ENCODE assay signal across 7 mouse cellular contexts in the genomic region with DNA sequence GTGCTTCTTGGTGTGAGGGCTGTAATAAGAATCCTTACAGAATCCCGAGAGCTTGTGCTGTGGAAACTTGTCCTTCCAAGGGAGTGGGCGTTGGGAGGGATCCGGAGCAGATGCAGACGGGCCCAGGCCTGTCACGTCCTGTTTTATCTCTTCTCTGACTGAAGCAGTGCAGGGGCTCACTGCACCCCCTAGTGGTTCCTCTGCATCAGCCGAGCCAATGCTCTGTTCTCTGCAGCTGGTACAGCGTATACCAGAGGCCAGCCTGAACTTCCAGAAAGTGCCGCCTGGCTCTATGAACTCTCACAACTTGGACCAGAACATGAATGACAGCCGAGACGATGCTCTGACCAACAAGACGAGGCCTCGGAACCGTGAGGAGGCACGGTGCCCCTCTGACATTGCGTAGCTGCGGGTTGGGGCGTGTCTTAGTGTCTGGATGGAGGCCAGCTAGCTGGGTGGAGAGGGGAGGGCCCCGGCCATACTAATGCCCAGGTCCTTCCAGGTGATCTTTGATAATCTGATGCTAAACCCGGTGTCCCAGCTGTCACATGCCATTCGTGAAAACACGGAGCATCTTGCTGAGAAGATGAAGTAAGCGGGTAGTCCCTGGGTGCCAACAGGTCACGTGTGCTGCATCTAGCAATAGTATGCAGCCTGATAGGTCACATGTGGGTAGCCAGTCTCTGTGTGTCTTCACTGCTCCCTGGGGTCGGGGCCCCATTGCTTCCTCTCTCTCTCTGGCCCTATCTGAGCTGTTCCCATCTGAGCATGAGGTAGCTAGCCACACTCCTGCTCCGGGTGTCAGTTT. TPM values are rescaled to one million over a fixed set of nuclear protein-coding genes. Genes with fewer than 3 reads are reported as not detected.
DNase-seq lines count a peak whose midpoint lies in the region; ATAC-seq lines count a peak whose summit lies in the region.

No protein-coding gene starts in this region.

- 0 out of 2 replicates have a peak overlapping the region, but pooled peaks have one; percentile 6 for H3K4me2 ChIP-seq in intestine, embryonic 15.5 days (replicated peaks)
- H3K4me2 ChIP-seq in midbrain, embryonic 12.5 days (replicated peaks), result no peak overlapping the region

- H3K27me3 ChIP-seq in intestine, embryonic 15.5 days (replicated peaks), result no peaks in the 10 kb centered on the region
- H3K27me3 ChIP-seq in midbrain, embryonic 12.5 days, result no peaks in the 10 kb centered on the region

- 49% methylated on average over 25 of the region's 25 CpGs for WGBS in intestine, embryonic 15.5 days
- WGBS in midbrain, embryonic 12.5 days, result 58% methylated on average over 25 of the region's 25 CpGs

- no peaks in the 10 kb centered on the region for H3K9me3 ChIP-seq in intestine, embryonic 15.5 days
- no peaks in the 10 kb centered on the region for H3K9me3 ChIP-seq in midbrain, embryonic 12.5 days

- H3K4me1 ChIP-seq in intestine, embryonic 15.5 days (replicated peaks), result peaks cover 20% of the 10 kb centered on the region; the same call in 1 of the 2 replicates
- peaks cover 14% of the 10 kb centered on the region for H3K4me1 ChIP-seq in midbrain, embryonic 12.5 days

- peak; percentile 88 for ATAC-seq in intestine, embryonic 15.5 days
- peak; percentile 71 for ATAC-seq in midbrain, embryonic 12.5 days (ENCODE audit: low FRiP score, low read depth)

- peak; percentile 61 to 69 for DNase-seq in adrenal gland, adult 18-20 months (ENCODE audit: low spot score in 2 of 2)
- peak; percentile 83 for DNase-seq in embryo, embryonic 11 days
- DNase-seq in gastrocnemius, postnatal 25 days, result peak; percentile 73
- peak; percentile 78 to 84 for DNase-seq in left cerebral cortex, postnatal 36 days (ENCODE audit: low spot score in 2 of 2)
- peak; percentile 54 for DNase-seq in spleen, adult 12 weeks (ENCODE audit: low spot score)

- H3K36me3 ChIP-seq in intestine, embryonic 15.5 days, result peaks cover 13% of the 10 kb centered on the region
- H3K36me3 ChIP-seq in midbrain, embryonic 12.5 days, result peaks cover 12% of the 10 kb centered on the region

- H3K4me3 ChIP-seq in intestine, embryonic 15.5 days (replicated peaks), result no peak overlapping the region
- no peak overlapping the region for H3K4me3 ChIP-seq in midbrain, embryonic 12.5 days

- intact Hi-C loops in left cerebral cortex, postnatal 36 days (cut with DNase I), result loop anchor here (5.0 kb wide), 1 partner anchor 54 kb away; no protein-coding TSS in a partner anchor

- peak overlapping the region; percentile 17; the same call in 1 of the 2 replicates for H3K9ac ChIP-seq in intestine, embryonic 15.5 days
- H3K9ac ChIP-seq in midbrain, embryonic 12.5 days (replicated peaks), result no peak overlapping the region

- peak overlapping the region; percentile 63 for H3K27ac ChIP-seq in intestine, embryonic 15.5 days
- peak overlapping the region; percentile 16; the same call in 1 of the 2 replicates for H3K27ac ChIP-seq in midbrain, embryonic 12.5 days (replicated peaks)

RNA-seq across cellular contexts. Expression of gene Pld4, which starts 17.1 kb away (rescaled TPM):
- total RNA-seq in adrenal gland, adult 18-20 months (2021), result 10 to 100 TPM; 11.2 to 18.1 TPM
- 1 to 10 TPM; 3.5 to 3.9 TPM for total RNA-seq in gastrocnemius, postnatal 25 days (2021)
- 11.6 and 12.6 TPM in 2 replicates for polyA plus RNA-seq in intestine, embryonic 15.5 days (2015; fragmentation: Nextera tagmentation; extraction: Ambion mirVana)
- total RNA-seq in left cerebral cortex, postnatal 36 days (2021), result 10 to 100 TPM in 1 of 2 experiments, 1 to 10 TPM in 1; 9.3 to 10.3 TPM
- polyA plus RNA-seq in midbrain, embryonic 12.5 days (2016; fragmentation: Nextera tagmentation; extraction: Ambion mirVana), result 4.7 and 6.7 TPM in 2 replicates

RNA-seq across cellular contexts. Expression of gene Cep170b, which starts 23.1 kb away (rescaled TPM):
- 10 to 100 TPM; 36.4 to 48.5 TPM for total RNA-seq in adrenal gland, adult 18-20 months (2021)
- 1 to 10 TPM; 8.8 to 9.1 TPM for total RNA-seq in gastrocnemius, postnatal 25 days (2021)
- polyA plus RNA-seq in intestine, embryonic 15.5 days (2015; fragmentation: Nextera tagmentation; extraction: Ambion mirVana), result 20.1 and 22.4 TPM in 2 replicates
- 100 to 1,000 TPM; 258 to 267 TPM for total RNA-seq in left cerebral cortex, postnatal 36 days (2021)
- 15.0 and 16.8 TPM in 2 replicates for polyA plus RNA-seq in midbrain, embryonic 12.5 days (2016; fragmentation: Nextera tagmentation; extraction: Ambion mirVana)

RNA-seq across cellular contexts. Expression of gene Ahnak2, which starts 59.1 kb away (rescaled TPM):
- 1 to 10 TPM; 4.2 to 9.4 TPM for total RNA-seq in adrenal gland, adult 18-20 months (2021)
- total RNA-seq in gastrocnemius, postnatal 25 days (2021), result 10 to 100 TPM in 1 of 2 experiments, 1 to 10 TPM in 1; 4.9 to 11.8 TPM
- 2.3 and 3.0 TPM in 2 replicates for polyA plus RNA-seq in intestine, embryonic 15.5 days (2015; fragmentation: Nextera tagmentation; extraction: Ambion mirVana)
- total RNA-seq in left cerebral cortex, postnatal 36 days (2021), result 1 to 10 TPM; 6.1 to 6.8 TPM
- 0.25 and 0.37 TPM in 2 replicates for polyA plus RNA-seq in midbrain, embryonic 12.5 days (2016; fragmentation: Nextera tagmentation; extraction: Ambion mirVana)

Comparison
In these comparisons a context has a peak if more than half of its experiments do, and no peak if none do; other contexts are left out.
1. RNA of gene Cep170b, which starts 23.1 kb away (total RNA-seq): 258 to 267 TPM in left cerebral cortex, postnatal 36 days; 36.4 to 48.5 TPM in adrenal gland, adult 18-20 months and 8.8 to 9.1 TPM in gastrocnemius, postnatal 25 days; every median in the first group is over 4 times any median in the second.
2. Peak in every context shown above with its lines, with median percentiles within 50 percentile points of each other: DNase-seq.